Mouse (Mus musculus) bone marrow macrophage, adult 2 months (primary cell): ENCODE data around the gene Plpp3.

Experiments
- CTCF ChIP-seq: IDR thresholded peaks from 2 replicates; pipeline ENCODE4 v1.5.1; 2012; ENCODE audit warnings: low read depth, mild to moderate bottlenecking, low read length, moderate library complexity
- POLR2A ChIP-seq: IDR thresholded peaks from 2 replicates; pipeline ENCODE4 v1.6.1; 2012; ENCODE audit warnings: mild to moderate bottlenecking, low read depth, low read length, borderline replicate concordance

GRCm38 (mm10) chr4:105121081-105121480 lies 36.1 kb upstream of the Plpp3 start:
- TF ChIP-seq POLR2A (no peak), CTCF (no peak)
